Mouse (Mus musculus) small intestine, adult 2 months (tissue): ENCODE results near the gene Fam3c. TPM values are rescaled to one million over a fixed set of nuclear protein-coding genes. Genes with fewer than 3 reads are reported as not detected.

Experiments
- H3K27ac ChIP-seq: fragments of 200-500 bp; 2 replicates; pipeline ENCODE4 v1.5.1; 2012; ENCODE audit warnings: low read depth, low read length, control low read depth, inconsistent platforms; ENCODE audit not compliant: insufficient read depth
- H3K27me3 ChIP-seq: fragments of 200-500 bp; 2 replicates; pipeline ENCODE4 v1.6.1; 2012; ENCODE audit warnings: mild to moderate bottlenecking, moderate library complexity, low read length, inconsistent platforms; ENCODE audit not compliant: control insufficient read depth, insufficient read depth
- H3K36me3 ChIP-seq: fragments of 200-500 bp; 2 replicates; pipeline ENCODE4 v1.6.1; 2012; ENCODE audit warnings: mild to moderate bottlenecking, low read length, control low read depth, inconsistent platforms; ENCODE audit not compliant: control insufficient read depth, insufficient read depth
- H3K4me1 ChIP-seq: fragments of 200-500 bp; 2 replicates; pipeline ENCODE4 v1.6.1; 2012; ENCODE audit warnings: low read length, inconsistent platforms, mixed read lengths; ENCODE audit not compliant: control insufficient read depth, insufficient read depth, insufficient read length
- H3K4me3 ChIP-seq: fragments of 200-500 bp; 2 replicates; pipeline ENCODE4 v1.5.1; 2012; ENCODE audit warnings: low read depth, mild to moderate bottlenecking, control low read depth, inconsistent platforms, low read length, moderate library complexity
- CTCF ChIP-seq: fragments of 200-500 bp; IDR thresholded peaks from 2 replicates; pipeline ENCODE4 v1.5.1; 2012; ENCODE audit warnings: low read depth, mild to moderate bottlenecking, control low read depth, inconsistent platforms, low read length, moderate library complexity, mixed read lengths; ENCODE audit not compliant: insufficient replicate concordance, insufficient read length; ENCODE audit errors: extremely low read depth
- POLR2A ChIP-seq: fragments of 200-500 bp; IDR thresholded peaks from 2 replicates; pipeline ENCODE4 v1.6.1; 2012; ENCODE audit warnings: low read depth, mild to moderate bottlenecking, control low read depth, inconsistent platforms, low read length, moderate library complexity
- WGBS: fragments of 180-500 bp; shearing (Covaris S2); methylation state at CpG from one replicate; pipeline ENCODE4 v1.1.7; 2018; 5-methylcytosine and 5-hydroxymethylcytosine counted together
- polyA plus RNA-seq: library from polyadenylated mRNA; depleted of rRNA; stranded (reverse); fragments of >200 nt; gene quantifications from 2 replicates; pipeline ENCODE4 v1.2.3, GENCODE M21; 2012

Fam3c gene
- polyA plus RNA-seq, 1 experiment: 4.3 TPM

DNA sequence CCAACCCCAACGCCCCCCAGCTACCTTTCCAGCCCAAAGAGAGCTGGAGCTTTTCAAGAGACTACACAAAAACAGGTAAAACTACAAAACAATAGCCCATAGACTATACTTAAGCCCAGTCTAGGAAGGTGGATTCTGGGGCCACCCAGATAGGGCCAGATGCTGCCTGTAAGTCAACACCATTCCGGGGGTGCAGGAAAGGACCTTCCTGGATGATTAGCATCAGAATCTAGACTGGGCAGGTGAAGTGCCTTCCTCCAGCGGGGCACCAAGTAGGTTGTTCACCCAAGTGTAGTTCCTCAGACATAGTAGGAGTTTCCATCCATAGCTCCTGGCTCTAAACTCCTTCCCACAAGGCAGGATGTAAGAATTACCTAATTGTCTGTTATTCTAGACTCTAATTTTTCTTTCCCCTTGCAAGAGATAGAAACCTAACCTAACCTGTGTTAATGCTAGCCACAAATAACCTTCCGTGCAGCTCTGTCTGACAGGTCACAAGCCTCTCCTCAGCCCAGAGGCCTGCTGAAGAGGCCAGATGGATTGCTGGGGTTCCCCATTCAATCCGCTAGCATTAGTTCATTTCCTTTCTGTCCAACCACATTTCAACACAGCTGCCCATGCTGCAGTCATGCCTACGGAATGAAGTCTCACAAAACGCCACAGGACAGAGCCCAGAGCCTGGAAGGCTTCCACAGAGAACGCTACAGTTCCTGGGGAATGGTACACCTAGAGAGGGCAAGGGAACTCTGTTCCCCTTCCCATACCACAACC is 8.7 kb downstream of the Fam3c start:
- TF ChIP-seq CTCF (no peak), POLR2A (no peak)
- Histone ChIP-seq H3K4me3 (no peak overlapping the region), H3K27me3 (no peaks in the 10 kb centered on the region), H3K4me1 (peaks cover 23% of the 10 kb centered on the region), H3K27ac (no peak overlapping the region), H3K36me3 (no peaks in the 10 kb centered on the region)
- WGBS: 78% methylated on average over 8 of the region's 8 CpGs

DNA sequence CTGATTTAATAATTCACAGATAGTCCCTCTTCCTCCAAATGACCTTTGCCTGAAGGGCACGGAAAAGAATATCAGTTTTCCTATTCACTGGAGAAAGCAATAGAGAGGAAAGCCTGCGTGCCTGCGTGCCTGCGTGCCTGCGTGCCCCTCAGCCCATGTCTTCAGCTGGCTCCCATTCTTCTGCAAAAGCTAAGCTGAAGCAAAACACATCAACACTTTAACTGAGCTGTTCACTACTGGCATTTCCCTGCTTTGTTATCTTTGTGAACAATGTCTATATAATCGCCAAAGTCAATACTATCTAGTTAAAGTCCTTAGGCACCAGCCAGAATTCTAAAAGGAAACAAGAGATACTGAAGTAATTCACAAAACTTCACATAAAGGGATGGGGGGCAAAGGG is 11.6 kb downstream of the Fam3c start:
- Histone ChIP-seq H3K27ac (peak overlapping the region; percentile 95), H3K4me1 (peaks cover 21% of the 10 kb centered on the region), H3K4me3 (no peak overlapping the region), H3K27me3 (no peaks in the 10 kb centered on the region), H3K36me3 (no peaks in the 10 kb centered on the region)
- WGBS: 22% methylated on average over 6 of the region's 6 CpGs
- no peak for TF ChIP-seq CTCF
- TF ChIP-seq POLR2A: no peak

DNA sequence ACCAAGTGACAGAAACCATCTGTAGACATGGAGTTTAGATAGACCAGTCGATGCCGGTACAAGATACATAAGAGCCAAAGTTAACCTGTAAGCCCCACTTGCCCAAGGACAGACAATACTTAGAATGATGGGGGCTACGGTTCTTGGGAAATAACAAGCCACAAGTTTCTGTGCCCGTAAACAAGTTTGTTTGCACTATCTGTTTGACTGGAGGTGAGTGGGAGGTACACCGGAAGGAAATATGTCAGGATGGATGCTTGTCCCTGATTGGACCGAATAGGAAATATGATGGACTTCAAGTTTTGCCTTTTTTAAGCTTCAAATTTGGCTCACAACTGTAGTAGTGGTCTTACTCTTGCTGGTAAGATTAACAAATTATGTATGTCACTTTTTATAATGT is 12.3 kb downstream of the Fam3c start:
- Histone ChIP-seq H3K36me3 (peaks cover 2% of the 10 kb centered on the region; the same call in 1 of the 2 replicates), H3K4me3 (no peak overlapping the region), H3K27me3 (no peaks in the 10 kb centered on the region), H3K27ac (peak overlapping the region; percentile 97), H3K4me1 (peaks cover 26% of the 10 kb centered on the region)
- WGBS: 55% methylated on average over 6 of the region's 6 CpGs
- TF ChIP-seq CTCF (no peak), POLR2A (no peak)

DNA sequence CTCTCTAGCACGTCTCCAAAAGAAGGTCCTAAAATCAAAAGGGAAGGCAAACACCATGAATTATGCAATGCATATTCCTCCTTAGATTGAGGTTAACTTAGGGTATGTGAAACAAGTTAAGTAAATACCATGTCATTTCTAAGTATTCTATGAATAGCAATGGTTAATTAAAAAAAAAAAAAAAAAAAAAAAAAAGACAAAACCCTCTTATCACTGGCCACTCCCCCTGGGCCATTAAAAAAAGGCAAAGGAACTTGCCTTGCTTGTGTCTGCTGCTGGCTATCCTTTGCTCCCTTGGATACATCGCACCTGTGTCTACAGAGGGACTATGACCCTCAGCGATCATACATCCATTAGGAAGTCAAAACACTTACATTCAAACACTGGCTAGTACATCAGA is 12.8 kb downstream of the Fam3c start:
- 25% methylated on average over 3 of the region's 3 CpGs for WGBS
- H3K27me3 ChIP-seq: no peaks in the 10 kb centered on the region
- H3K36me3 ChIP-seq: peaks cover 2% of the 10 kb centered on the region; the same call in 1 of the 2 replicates
- peak overlapping the region; percentile 97 for H3K27ac ChIP-seq
- H3K4me3 ChIP-seq: no peak overlapping the region
- H3K4me1 ChIP-seq: peaks cover 28% of the 10 kb centered on the region
- TF ChIP-seq CTCF (no peak), POLR2A (no peak)

DNA sequence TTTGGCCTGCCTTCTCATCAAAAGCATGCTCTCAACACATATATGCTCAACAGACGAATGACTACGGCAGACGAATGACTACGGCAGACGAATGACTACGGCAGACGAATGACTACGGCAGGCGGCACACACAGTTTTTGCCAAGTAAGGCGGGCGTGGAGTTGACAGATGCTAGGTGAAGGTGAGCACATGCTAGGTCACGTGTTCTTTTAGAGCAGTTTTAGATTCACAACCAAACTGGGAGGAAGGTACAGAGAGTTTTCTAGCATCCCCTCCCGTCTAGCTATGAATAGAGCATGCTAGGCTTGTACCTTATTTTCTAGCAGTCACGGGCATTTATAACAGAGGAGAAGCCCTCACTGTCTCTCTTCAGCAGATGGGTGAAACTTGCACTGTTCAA is 15.3 kb downstream of the Fam3c start:
- Histone ChIP-seq H3K27ac (peak overlapping the region; percentile 89), H3K36me3 (peaks cover 7% of the 10 kb centered on the region), H3K27me3 (no peaks in the 10 kb centered on the region), H3K4me3 (no peak overlapping the region), H3K4me1 (peaks cover 32% of the 10 kb centered on the region)
- TF ChIP-seq POLR2A (no peak), CTCF (no peak)
- WGBS: 75% methylated on average over 14 of the region's 14 CpGs

DNA sequence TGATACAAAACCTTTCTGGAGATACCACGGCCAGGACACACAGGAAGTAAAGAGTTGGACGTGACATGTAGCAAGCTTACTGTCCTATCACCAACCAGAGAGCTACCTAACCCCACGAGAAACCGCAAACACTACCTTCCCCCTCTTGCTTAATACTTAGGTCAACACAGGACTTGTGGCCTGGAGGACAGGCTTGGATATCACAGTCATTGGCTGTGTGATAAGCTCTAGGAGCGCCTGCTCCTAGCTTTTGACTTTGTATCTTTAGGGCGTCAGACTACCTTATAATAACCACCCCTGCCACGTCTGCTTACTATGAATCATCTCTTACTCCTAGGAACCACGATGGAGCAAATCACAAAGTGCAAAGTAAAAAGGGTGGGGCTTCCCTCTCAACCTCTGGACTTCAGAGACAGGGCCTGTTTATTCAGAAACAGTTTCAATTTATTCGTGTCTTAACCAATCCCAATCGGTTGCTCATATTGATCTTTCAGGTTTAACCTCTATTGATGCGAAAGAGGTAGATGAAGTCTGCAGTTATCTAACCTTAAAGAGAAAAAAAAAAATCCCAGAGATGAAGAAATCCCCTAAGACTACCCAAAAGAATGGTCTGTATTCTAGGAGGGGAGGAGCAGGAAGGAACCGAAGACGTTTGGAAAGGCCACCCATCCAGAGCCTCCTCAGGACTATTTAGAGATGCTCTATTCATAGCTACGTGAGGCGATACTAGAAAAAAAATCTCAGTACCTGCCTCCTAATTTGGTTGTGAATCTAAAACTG is 16.1 kb downstream of the Fam3c start:
- Histone ChIP-seq H3K4me1 (peaks cover 29% of the 10 kb centered on the region), H3K27me3 (no peaks in the 10 kb centered on the region), H3K4me3 (no peak overlapping the region), H3K36me3 (peaks cover 7% of the 10 kb centered on the region), H3K27ac (peak overlapping the region; percentile 96)
- 37% methylated on average over 15 of the region's 15 CpGs for WGBS
- TF ChIP-seq CTCF (no peak), POLR2A (no peak)

DNA sequence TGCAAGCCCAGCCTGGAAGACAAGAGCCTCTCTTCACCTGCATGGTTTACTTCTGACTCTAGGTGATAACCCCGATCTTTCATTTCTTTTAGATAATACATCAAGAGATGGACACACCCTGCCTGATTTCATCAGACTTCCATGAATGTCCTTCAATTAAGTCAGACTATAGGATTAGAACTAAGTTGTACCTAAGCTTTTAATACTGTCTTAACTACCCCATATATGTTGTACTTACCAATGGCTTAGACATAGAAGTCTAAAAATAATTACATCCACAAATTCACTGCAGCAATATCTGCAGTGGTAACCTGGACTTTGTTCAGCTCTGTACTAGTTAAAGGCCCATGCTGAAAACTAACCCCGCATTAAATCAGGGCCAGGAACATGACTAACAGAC is 23.5 kb downstream of the Fam3c start:
- Histone ChIP-seq H3K27me3 (no peaks in the 10 kb centered on the region), H3K27ac (peak overlapping the region; percentile 17), H3K4me3 (no peak overlapping the region), H3K4me1 (peaks cover 29% of the 10 kb centered on the region), H3K36me3 (peaks cover 11% of the 10 kb centered on the region)
- no peak for TF ChIP-seq POLR2A
- no peak for TF ChIP-seq CTCF
- WGBS: 39% methylated on average over 2 of the region's 2 CpGs
